Mouse (Mus musculus) liver, adult 2 months (tissue): ENCODE measurements around the gene Mgst1. TPM values are rescaled to one million over a fixed set of nuclear protein-coding genes. Genes with fewer than 3 reads are reported as not detected.

Experiments used
- DNase-seq: peaks from one replicate; pipeline ENCODE4 v3.0.0-alpha.2; 2011; ENCODE audit warnings: low read depth, low spot score; ENCODE audit errors: extremely low read depth
- H3K27ac ChIP-seq: fragments of 200-500 bp; replicated peaks from 2 replicates; pipeline ENCODE4 v1.5.1; 2012; ENCODE audit warnings: low read depth, mild to moderate bottlenecking, control low read depth, inconsistent platforms, low read length; ENCODE audit not compliant: insufficient read depth
- H3K27me3 ChIP-seq: fragments of 200-500 bp; 2 replicates; pipeline ENCODE4 v1.6.1; 2012; ENCODE audit warnings: mild to moderate bottlenecking, moderate library complexity, low read length, inconsistent platforms; ENCODE audit not compliant: control insufficient read depth, insufficient read depth
- H3K36me3 ChIP-seq: fragments of 200-500 bp; 2 replicates; pipeline ENCODE4 v1.6.1; 2012; ENCODE audit warnings: low read length, inconsistent platforms; ENCODE audit not compliant: control insufficient read depth, insufficient read depth
- H3K4me1 ChIP-seq: fragments of 200-500 bp; 2 replicates; pipeline ENCODE4 v1.6.1; 2011; ENCODE audit warnings: low read length; ENCODE audit not compliant: control insufficient read depth, insufficient read depth
- H3K4me3 ChIP-seq: fragments of 200-500 bp; 2 replicates; pipeline ENCODE4 v1.5.1; 2011; ENCODE audit warnings: low read depth, mild to moderate bottlenecking, control low read depth, low read length, moderate library complexity; ENCODE audit not compliant: insufficient read depth
- H3K79me2 ChIP-seq: fragments of 200-500 bp; 2 replicates; pipeline ENCODE4 v1.6.1; 2012; ENCODE audit warnings: inconsistent platforms, mild to moderate bottlenecking, low read length, moderate library complexity; ENCODE audit not compliant: control insufficient read depth, insufficient read depth
- H3K9ac ChIP-seq: fragments of 200-500 bp; 2 replicates; pipeline ENCODE4 v1.6.1; 2012; ENCODE audit warnings: low read depth, mild to moderate bottlenecking, control low read depth, inconsistent platforms, low read length
- CTCF ChIP-seq: fragments of 200-500 bp; IDR thresholded peaks from 2 replicates; pipeline ENCODE4 v1.5.1; 2011; ENCODE audit warnings: low read depth, low read length, control low read depth
- POLR2A ChIP-seq: fragments of 200-500 bp; IDR thresholded peaks from 2 replicates; pipeline ENCODE4 v1.6.1; 2011; ENCODE audit warnings: low read length, control low read depth; ENCODE audit not compliant: insufficient read depth; ENCODE audit errors: extremely low read depth
- WGBS: fragments of 180-500 bp; shearing (Covaris S2); methylation state at CpG from one replicate; pipeline ENCODE4 v1.1.7; 2018; 5-methylcytosine and 5-hydroxymethylcytosine counted together
- polyA plus RNA-seq: library from polyadenylated mRNA; depleted of rRNA; stranded (reverse); fragments of >200 nt; gene quantifications from 2 replicates; pipeline ENCODE4 v1.2.3, GENCODE M21; 2012; rRNA removed
- total RNA-seq: library from RNA; depleted of rRNA; stranded (reverse); fragments of >200 nt; gene quantifications from 2 replicates; pipeline ENCODE4 v1.2.3, GENCODE M21; 2014; rRNA removed

Gene Mgst1
- total RNA-seq (7,708 and 11,486 TPM in 2 replicates), polyA plus RNA-seq (7,278 and 7,946 TPM in 2 replicates)

- WGBS, result under 1% methylated on average over 5 of the region's 5 CpGs
- Histone ChIP-seq H3K4me3 (peak within 1 kb of the TSS; percentile 81), H3K79me2 (peaks cover 24% of the 10 kb centered on the region; the same call in 1 of the 2 replicates), H3K36me3 (peaks cover 14% of the 10 kb centered on the region), H3K9ac (peak within 1 kb of the TSS; percentile 86), H3K4me1 (peaks cover 2% of the 10 kb centered on the region; the same call in 1 of the 2 replicates), H3K27ac (peak within 1 kb of the TSS; percentile 92), H3K27me3 (no peaks in the 10 kb centered on the region)
- peak; percentile 100 for DNase-seq
- no peak for TF ChIP-seq POLR2A
- no peak for TF ChIP-seq CTCF
Measured at GRCm38 (mm10) chr6:138139930-138140329, at the start of gene Mgst1. Gene Mgst1 (plus strand): TSS chr6:138140316.

GRCm38 (mm10) chr6:138092432-138092831 lies 47.7 kb upstream of the Mgst1 start:
- Histone ChIP-seq H3K27me3 (no peaks in the 10 kb centered on the region), H3K4me3 (no peak overlapping the region), H3K79me2 (no peaks in the 10 kb centered on the region), H3K9ac (no peak overlapping the region), H3K27ac (no peak overlapping the region), H3K36me3 (no peaks in the 10 kb centered on the region), H3K4me1 (peaks cover 4% of the 10 kb centered on the region; the same call in 1 of the 2 replicates)
- TF ChIP-seq POLR2A (no peak), CTCF (no peak)
- no peak for DNase-seq
- WGBS, result 92% methylated on average over 7 of the region's 7 CpGs

- Histone ChIP-seq H3K27me3 (no peaks in the 10 kb centered on the region), H3K9ac (no peak overlapping the region), H3K79me2 (no peaks in the 10 kb centered on the region), H3K4me3 (no peak overlapping the region), H3K4me1 (peaks cover 6% of the 10 kb centered on the region; the same call in 1 of the 2 replicates), H3K36me3 (no peaks in the 10 kb centered on the region), H3K27ac (no peak overlapping the region)
- no peak for TF ChIP-seq POLR2A
- 91% methylated on average over 3 of the region's 3 CpGs for WGBS
- no peak for DNase-seq
Measured at GRCm38 (mm10) chr6:138095060-138095459, 45.1 kb upstream of the Mgst1 start.

GRCm38 (mm10) chr6:138099646-138100045 lies 40.5 kb upstream of the Mgst1 start:
- 0 out of 2 replicates have a peak overlapping the region, but pooled peaks have one; percentile 37 for H3K27ac ChIP-seq
- H3K9ac ChIP-seq, result no peak overlapping the region
- peaks cover 6% of the 10 kb centered on the region; the same call in 1 of the 2 replicates for H3K4me1 ChIP-seq
- no peaks in the 10 kb centered on the region for H3K27me3 ChIP-seq
- H3K4me3 ChIP-seq, result no peak overlapping the region
- WGBS, result 25% methylated on average over 3 of the region's 3 CpGs
- TF ChIP-seq POLR2A (no peak), CTCF (no peak)
- H3K36me3 ChIP-seq, result no peaks in the 10 kb centered on the region
- peak; percentile 84 for DNase-seq
- no peaks in the 10 kb centered on the region for H3K79me2 ChIP-seq

- H3K27ac ChIP-seq, result no peak overlapping the region
- H3K4me1 ChIP-seq, result peaks cover 2% of the 10 kb centered on the region; the same call in 1 of the 2 replicates
- no peaks in the 10 kb centered on the region for H3K27me3 ChIP-seq
- H3K4me3 ChIP-seq, result no peak overlapping the region
- no peaks in the 10 kb centered on the region for H3K36me3 ChIP-seq
- WGBS, result 90% methylated on average over 4 of the region's 4 CpGs
- H3K79me2 ChIP-seq, result no peaks in the 10 kb centered on the region
- TF ChIP-seq CTCF, result no peak
- TF ChIP-seq POLR2A, result no peak
- DNase-seq, result no peak
- no peak overlapping the region for H3K9ac ChIP-seq
Measured at GRCm38 (mm10) chr6:138101843-138102242, 38.3 kb upstream of the Mgst1 start.

- H3K4me3 ChIP-seq, result no peak overlapping the region
- H3K9ac ChIP-seq, result no peak overlapping the region
- H3K27ac ChIP-seq, result no peak overlapping the region
- H3K27me3 ChIP-seq, result no peaks in the 10 kb centered on the region
- H3K36me3 ChIP-seq, result no peaks in the 10 kb centered on the region
- no peaks in the 10 kb centered on the region for H3K79me2 ChIP-seq
- H3K4me1 ChIP-seq, result peaks cover 2% of the 10 kb centered on the region; the same call in 1 of the 2 replicates
- no peak for TF ChIP-seq CTCF
- TF ChIP-seq POLR2A, result no peak
- 85% methylated on average over 7 of the region's 7 CpGs for WGBS
- no peak for DNase-seq
Measured at GRCm38 (mm10) chr6:138102940-138103339, 37.2 kb upstream of the Mgst1 start.
